Mouse (Mus musculus) liver, embryonic 14.5 days (tissue): Measurements from ENCODE around the gene Gstp3.

ENCODE experiments used
- CTCF ChIP-seq: IDR thresholded peaks from 2 replicates; pipeline ENCODE4 v1.5.1; 2016; ENCODE audit warnings: antibody characterized with exemption, low read depth, control low read depth
- EP300 ChIP-seq: IDR thresholded peaks from 2 replicates; pipeline ENCODE4 v1.6.1; 2016; ENCODE audit warnings: antibody characterized with exemption, low read depth

DNA sequence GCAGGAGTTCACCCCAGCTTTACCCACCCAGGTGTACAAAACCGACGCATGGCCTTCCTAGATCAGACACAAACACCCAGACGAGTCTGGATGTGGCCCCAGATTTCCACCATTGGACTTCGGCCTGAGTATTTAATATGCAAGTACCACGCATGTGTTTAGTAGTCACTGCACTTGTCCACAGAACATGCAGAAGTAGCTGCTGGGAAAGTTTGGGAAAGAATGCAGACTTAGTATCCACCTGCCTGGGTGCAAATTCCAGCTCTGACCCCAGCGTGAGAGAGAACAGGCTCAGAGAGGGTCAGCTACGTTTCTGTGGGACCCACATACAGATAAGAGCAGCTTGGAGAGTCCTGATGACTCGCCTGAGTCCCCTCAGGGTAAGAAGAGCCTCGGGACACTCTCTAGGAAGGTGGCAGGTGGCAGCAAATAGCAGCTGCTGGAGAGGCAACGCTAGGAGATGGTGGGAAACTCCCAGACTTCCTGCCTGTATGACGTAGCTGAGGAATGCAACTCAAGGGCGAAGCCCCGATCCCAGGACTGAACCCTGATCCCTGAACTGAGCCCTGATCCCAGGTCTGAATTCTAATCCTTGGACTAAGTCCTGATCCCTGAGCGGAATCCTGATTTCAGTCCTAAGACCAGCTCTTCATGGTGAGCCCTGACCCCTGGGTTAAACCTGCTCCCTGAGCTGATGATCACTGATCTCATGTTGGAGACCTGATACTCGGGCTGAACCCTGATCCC, 3.2 kb downstream of the Gstp3 start:
- no peak for TF ChIP-seq CTCF
- no peak for TF ChIP-seq EP300
